Mouse (Mus musculus) liver, adult 2 months (tissue): ENCODE results near the gene Nrp2. TPM values are rescaled to one million over a fixed set of nuclear protein-coding genes. Genes with fewer than 3 reads are reported as not detected.

Source experiments
- DNase-seq: peaks from one replicate; pipeline ENCODE4 v3.0.0-alpha.2; 2011; ENCODE audit warnings: low read depth, low spot score; ENCODE audit errors: extremely low read depth
- H3K27ac ChIP-seq: fragments of 200-500 bp; replicated peaks from 2 replicates; pipeline ENCODE4 v1.5.1; 2012; ENCODE audit warnings: low read depth, mild to moderate bottlenecking, control low read depth, inconsistent platforms, low read length; ENCODE audit not compliant: insufficient read depth
- H3K27me3 ChIP-seq: fragments of 200-500 bp; 2 replicates; pipeline ENCODE4 v1.6.1; 2012; ENCODE audit warnings: mild to moderate bottlenecking, moderate library complexity, low read length, inconsistent platforms; ENCODE audit not compliant: control insufficient read depth, insufficient read depth
- H3K36me3 ChIP-seq: fragments of 200-500 bp; 2 replicates; pipeline ENCODE4 v1.6.1; 2012; ENCODE audit warnings: low read length, inconsistent platforms; ENCODE audit not compliant: control insufficient read depth, insufficient read depth
- H3K4me1 ChIP-seq: fragments of 200-500 bp; 2 replicates; pipeline ENCODE4 v1.6.1; 2011; ENCODE audit warnings: low read length; ENCODE audit not compliant: control insufficient read depth, insufficient read depth
- H3K4me3 ChIP-seq: fragments of 200-500 bp; 2 replicates; pipeline ENCODE4 v1.5.1; 2011; ENCODE audit warnings: low read depth, mild to moderate bottlenecking, control low read depth, low read length, moderate library complexity; ENCODE audit not compliant: insufficient read depth
- H3K79me2 ChIP-seq: fragments of 200-500 bp; 2 replicates; pipeline ENCODE4 v1.6.1; 2012; ENCODE audit warnings: inconsistent platforms, mild to moderate bottlenecking, low read length, moderate library complexity; ENCODE audit not compliant: control insufficient read depth, insufficient read depth
- H3K9ac ChIP-seq: fragments of 200-500 bp; 2 replicates; pipeline ENCODE4 v1.6.1; 2012; ENCODE audit warnings: low read depth, mild to moderate bottlenecking, control low read depth, inconsistent platforms, low read length
- CTCF ChIP-seq: fragments of 200-500 bp; IDR thresholded peaks from 2 replicates; pipeline ENCODE4 v1.5.1; 2011; ENCODE audit warnings: low read depth, low read length, control low read depth
- POLR2A ChIP-seq: fragments of 200-500 bp; IDR thresholded peaks from 2 replicates; pipeline ENCODE4 v1.6.1; 2011; ENCODE audit warnings: low read length, control low read depth; ENCODE audit not compliant: insufficient read depth; ENCODE audit errors: extremely low read depth
- WGBS: fragments of 180-500 bp; shearing (Covaris S2); methylation state at CpG from one replicate; pipeline ENCODE4 v1.1.7; 2018; 5-methylcytosine and 5-hydroxymethylcytosine counted together
- polyA plus RNA-seq: library from polyadenylated mRNA; depleted of rRNA; stranded (reverse); fragments of >200 nt; gene quantifications from 2 replicates; pipeline ENCODE4 v1.2.3, GENCODE M21; 2012
- total RNA-seq: library from RNA; depleted of rRNA; stranded (reverse); fragments of >200 nt; gene quantifications from 2 replicates; pipeline ENCODE4 v1.2.3, GENCODE M21; 2014

The Nrp2 gene
- total and polyA plus RNA-seq, 2 experiments, result 3.2 to 11.4 TPM

- peak overlapping the region; percentile 66 for H3K9ac ChIP-seq
- H3K27ac ChIP-seq, result peak overlapping the region; percentile 47; the same call in 1 of the 2 replicates
- 2% methylated on average over 35 of the region's 35 CpGs for WGBS
- 0 out of 2 replicates have a peak, but pooled peaks cover 2% of the 10 kb centered on the region for H3K27me3 ChIP-seq
- peaks cover 17% of the 10 kb centered on the region for H3K4me1 ChIP-seq
- H3K36me3 ChIP-seq, result no peaks in the 10 kb centered on the region
- H3K4me3 ChIP-seq, result peak overlapping the region; percentile 80
- 0 out of 2 replicates have a peak, but pooled peaks cover 3% of the 10 kb centered on the region for H3K79me2 ChIP-seq
- no peak for DNase-seq
- no peak for TF ChIP-seq POLR2A
- 0 out of 2 replicates have a peak, but pooled peaks have one; percentile 21 for TF ChIP-seq CTCF
Observed at GRCm38 (mm10) chr1:62707101-62707912, 4.2 kb downstream of the Nrp2 start.

DNA sequence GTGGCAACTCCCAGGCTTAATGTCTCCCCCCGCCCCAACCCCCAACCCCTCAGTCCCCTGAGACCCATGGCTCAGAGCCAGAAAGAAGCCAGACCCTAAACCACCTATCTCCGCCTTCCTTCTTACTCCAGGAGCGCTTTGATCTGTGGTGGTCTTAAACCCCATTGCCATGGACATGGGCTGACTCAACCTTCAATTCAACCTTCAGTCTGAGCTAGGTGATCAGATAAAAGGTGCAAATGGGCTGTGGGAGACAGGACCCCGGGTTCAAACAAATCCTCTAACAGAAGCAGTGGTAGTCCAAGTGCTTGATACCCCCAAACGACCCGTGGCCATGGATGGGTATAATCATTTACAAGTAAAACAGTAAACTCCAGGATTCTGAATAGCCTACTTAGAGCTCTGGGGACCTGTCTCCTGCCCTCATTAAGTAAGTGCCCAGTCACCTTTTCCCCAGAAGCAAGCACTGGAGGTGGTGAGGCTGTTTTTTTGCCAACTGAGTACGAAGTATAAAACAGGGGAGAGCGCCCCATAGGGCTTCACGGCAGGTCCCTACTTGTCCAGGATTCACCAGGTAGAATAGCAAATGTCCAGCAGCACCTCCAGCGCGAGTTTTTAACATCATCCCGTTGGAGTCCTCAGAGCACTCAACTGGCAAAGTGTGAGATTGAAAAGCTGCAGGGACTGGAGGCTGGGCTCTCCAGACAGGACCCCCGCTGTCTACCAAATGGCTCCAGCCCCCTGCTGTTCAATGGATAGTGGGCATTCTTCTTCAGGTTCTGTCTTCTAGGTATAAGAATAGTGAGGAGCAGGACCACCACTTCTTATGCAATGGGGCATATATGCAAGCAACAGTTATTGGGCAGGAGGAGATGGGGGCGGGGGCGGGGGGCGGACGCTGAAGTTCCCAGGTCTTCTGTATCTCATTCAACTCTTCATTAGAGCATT is 5.1 kb downstream of the Nrp2 start:
- TF ChIP-seq POLR2A (no peak), CTCF (no peak)
- Histone ChIP-seq H3K4me1 (peaks cover 14% of the 10 kb centered on the region), H3K27ac (no peak overlapping the region), H3K27me3 (0 out of 2 replicates have a peak, but pooled peaks cover 2% of the 10 kb centered on the region), H3K36me3 (no peaks in the 10 kb centered on the region), H3K4me3 (no peak overlapping the region), H3K79me2 (0 out of 2 replicates have a peak, but pooled peaks cover 3% of the 10 kb centered on the region), H3K9ac (no peak overlapping the region)
- DNase-seq, result peak; percentile 52
- WGBS, result 25% methylated on average over 17 of the region's 17 CpGs

- Histone ChIP-seq H3K27me3 (0 out of 2 replicates have a peak, but pooled peaks cover 2% of the 10 kb centered on the region), H3K36me3 (no peaks in the 10 kb centered on the region), H3K9ac (no peak overlapping the region), H3K4me3 (no peak overlapping the region), H3K27ac (no peak overlapping the region), H3K4me1 (peaks cover 14% of the 10 kb centered on the region), H3K79me2 (0 out of 2 replicates have a peak, but pooled peaks cover 3% of the 10 kb centered on the region)
- 47% methylated on average over 5 of the region's 5 CpGs for WGBS
- TF ChIP-seq CTCF (no peak), POLR2A (no peak)
- DNase-seq, result no peak
Observed at GRCm38 (mm10) chr1:62709770-62710335, 6.8 kb downstream of the Nrp2 start.

DNA sequence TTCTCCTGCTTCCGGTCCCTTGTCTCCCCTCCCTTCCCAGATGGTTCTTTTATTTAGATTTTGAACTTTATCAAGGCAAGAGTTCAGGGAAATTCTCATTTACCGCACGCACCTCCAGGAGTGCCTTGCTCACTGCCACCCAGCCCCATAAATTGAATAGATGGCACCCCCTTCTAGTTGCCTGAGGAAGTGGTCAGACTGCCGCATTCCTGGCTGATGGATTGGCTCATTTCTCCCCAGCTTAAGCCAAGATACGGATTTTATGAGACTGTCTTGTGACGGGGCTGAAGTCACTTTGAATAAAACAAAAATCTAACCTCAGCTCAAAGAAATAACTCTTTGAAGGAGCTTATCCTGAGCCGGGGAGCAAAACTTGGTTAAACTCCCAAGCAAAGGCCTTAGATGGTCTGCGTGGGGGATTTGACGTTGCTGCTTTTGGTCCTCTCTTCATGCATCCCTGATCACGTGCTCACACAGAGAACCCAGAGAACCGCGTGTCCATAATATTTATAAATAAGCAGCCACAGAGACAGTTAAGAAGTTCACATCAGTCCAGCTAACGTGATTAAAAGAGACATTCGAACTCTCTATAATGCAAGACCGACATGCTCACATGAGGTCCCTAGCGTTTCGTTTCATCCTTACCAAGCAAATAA is 10.1 kb downstream of the Nrp2 start:
- no peaks in the 10 kb centered on the region for H3K27me3 ChIP-seq
- no peak overlapping the region for H3K9ac ChIP-seq
- no peak overlapping the region for H3K4me3 ChIP-seq
- 86% methylated on average over 17 of the region's 17 CpGs for WGBS
- no peak for DNase-seq
- peaks cover 8% of the 10 kb centered on the region; the same call in 1 of the 2 replicates for H3K4me1 ChIP-seq
- no peaks in the 10 kb centered on the region for H3K36me3 ChIP-seq
- H3K27ac ChIP-seq, result no peak overlapping the region
- 0 out of 2 replicates have a peak, but pooled peaks cover 3% of the 10 kb centered on the region for H3K79me2 ChIP-seq
- TF ChIP-seq POLR2A (no peak), CTCF (no peak)

GRCm38 (mm10) chr1:62715004-62715403 is 11.9 kb downstream of the Nrp2 start:
- Histone ChIP-seq H3K4me1 (peaks cover 9% of the 10 kb centered on the region), H3K4me3 (no peak overlapping the region), H3K27ac (no peak overlapping the region), H3K27me3 (no peaks in the 10 kb centered on the region), H3K9ac (no peak overlapping the region), H3K79me2 (0 out of 2 replicates have a peak, but pooled peaks cover 3% of the 10 kb centered on the region), H3K36me3 (no peaks in the 10 kb centered on the region)
- 85% methylated on average over 1 of the region's 1 CpGs for WGBS
- DNase-seq, result no peak
- TF ChIP-seq CTCF (no peak), POLR2A (no peak)
